Mouse (Mus musculus): ENCODE measurements at regions not wholly inside any gene's neighbourhood (a gene's known extent, or its start where the extent isn't known, plus 50 kb on each side); places are given as distances from the start of the nearest gene placed in this dataset.
A peak's percentile ranks its signal among the peaks of the same experiment; 100 is the strongest.

DNA sequence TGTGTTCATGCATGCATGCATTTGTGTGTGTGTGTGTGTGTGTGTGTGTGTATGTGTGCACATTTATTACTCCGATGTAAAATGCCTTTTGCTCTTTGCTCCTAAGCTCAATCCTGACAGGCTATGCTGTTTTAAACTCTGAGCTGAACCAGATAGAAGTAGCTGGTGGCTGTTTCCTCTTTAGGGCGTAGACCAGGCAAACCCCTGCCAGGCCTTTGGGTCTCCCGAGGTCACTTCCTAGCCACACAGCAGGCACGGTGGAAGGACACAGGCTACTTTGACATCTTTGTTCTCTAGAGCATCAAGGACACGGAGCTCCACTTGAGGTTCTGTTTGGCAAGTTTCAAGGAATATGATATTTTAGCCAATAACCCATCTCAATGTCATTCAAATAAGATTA, 128.6 kb upstream of the Ccdc122 start:
- WGBS, result 57% methylated on average over 5 of the region's 5 CpGs
- Histone ChIP-seq H3K27me3 (ENCODE audit: control insufficient read depth, insufficient read depth, low read length) (no peaks in the 10 kb centered on the region), H3K9ac (ENCODE audit: low read length) (no peak overlapping the region), H3K9me3 (replicated peaks; ENCODE audit: control insufficient read depth, low read length) (no peaks in the 10 kb centered on the region), H3K27ac (ENCODE audit: low read length) (no peak overlapping the region), H3K36me3 (ENCODE audit: control insufficient read depth, insufficient read depth) (no peaks in the 10 kb centered on the region), H3K4me1 (ENCODE audit: control insufficient read depth, insufficient read depth, low read length) (peaks cover 6% of the 10 kb centered on the region; the same call in 1 of the 2 replicates), H3K4me2 (ENCODE audit: low read depth, low read length) (no peak overlapping the region), H3K4me3 (ENCODE audit: low read length) (no peak overlapping the region)
- ATAC-seq (replicated peaks; ENCODE audit: extremely low read depth, insufficient read depth, low FRiP score), result no peak

GRCm38 (mm10) chr14:76902962-76903757, 133.4 kb upstream of the Ccdc122 start:
- H3K4me1 ChIP-seq (ENCODE audit: control insufficient read depth, insufficient read depth, low read length), result no peaks in the 10 kb centered on the region
- H3K4me3 ChIP-seq (ENCODE audit: low read length), result no peak overlapping the region
- ATAC-seq (replicated peaks; ENCODE audit: extremely low read depth, insufficient read depth, low FRiP score), result no peak
- no peak overlapping the region for H3K27ac ChIP-seq (ENCODE audit: low read length)
- no peaks in the 10 kb centered on the region for H3K36me3 ChIP-seq (ENCODE audit: control insufficient read depth, insufficient read depth)
- WGBS, result 86% methylated on average over 1 of the region's 1 CpGs
- H3K9ac ChIP-seq (ENCODE audit: low read length), result no peak overlapping the region
- H3K9me3 ChIP-seq (replicated peaks; ENCODE audit: control insufficient read depth, low read length), result no peaks in the 10 kb centered on the region
- H3K27me3 ChIP-seq (ENCODE audit: control insufficient read depth, insufficient read depth, low read length), result no peaks in the 10 kb centered on the region
- no peak overlapping the region for H3K4me2 ChIP-seq (ENCODE audit: low read depth, low read length)

- WGBS, result 84% methylated on average over 3 of the region's 3 CpGs
- no peaks in the 10 kb centered on the region for H3K27me3 ChIP-seq (ENCODE audit: control insufficient read depth, insufficient read depth, low read length)
- H3K9me3 ChIP-seq (replicated peaks; ENCODE audit: control insufficient read depth, low read length), result no peaks in the 10 kb centered on the region
- H3K9ac ChIP-seq (ENCODE audit: low read length), result no peak overlapping the region
- H3K4me1 ChIP-seq (ENCODE audit: control insufficient read depth, insufficient read depth, low read length), result no peaks in the 10 kb centered on the region
- H3K36me3 ChIP-seq (ENCODE audit: control insufficient read depth, insufficient read depth), result no peaks in the 10 kb centered on the region
- no peak for ATAC-seq (replicated peaks; ENCODE audit: extremely low read depth, insufficient read depth, low FRiP score)
- H3K4me3 ChIP-seq (ENCODE audit: low read length), result no peak overlapping the region
- H3K27ac ChIP-seq (ENCODE audit: low read length), result no peak overlapping the region
- no peak overlapping the region for H3K4me2 ChIP-seq (ENCODE audit: low read depth, low read length)
Observed at GRCm38 (mm10) chr14:76901490-76901889, 135.1 kb upstream of the Ccdc122 start.

DNA sequence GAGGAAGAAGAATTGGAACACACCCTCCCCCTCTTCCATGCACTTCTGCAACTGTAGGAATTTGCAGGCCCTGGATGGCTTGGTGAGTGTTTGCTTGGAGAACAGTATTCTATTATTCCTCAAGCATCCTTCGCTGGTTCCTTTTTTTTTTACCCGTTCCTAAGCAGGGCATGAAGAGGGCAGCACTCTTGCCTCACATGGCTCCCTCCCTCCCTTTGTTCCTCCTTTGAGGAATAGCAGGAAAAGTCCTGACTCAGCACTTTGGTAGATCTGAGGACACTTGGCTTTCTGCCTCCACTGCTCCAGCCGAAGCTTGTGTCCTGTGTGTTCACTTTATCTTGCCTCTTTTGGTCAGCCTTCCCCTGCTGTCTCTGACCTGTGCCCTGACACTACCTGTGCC, 137.2 kb upstream of the Ccdc122 start:
- no peak for ATAC-seq (replicated peaks; ENCODE audit: extremely low read depth, insufficient read depth, low FRiP score)

DNA sequence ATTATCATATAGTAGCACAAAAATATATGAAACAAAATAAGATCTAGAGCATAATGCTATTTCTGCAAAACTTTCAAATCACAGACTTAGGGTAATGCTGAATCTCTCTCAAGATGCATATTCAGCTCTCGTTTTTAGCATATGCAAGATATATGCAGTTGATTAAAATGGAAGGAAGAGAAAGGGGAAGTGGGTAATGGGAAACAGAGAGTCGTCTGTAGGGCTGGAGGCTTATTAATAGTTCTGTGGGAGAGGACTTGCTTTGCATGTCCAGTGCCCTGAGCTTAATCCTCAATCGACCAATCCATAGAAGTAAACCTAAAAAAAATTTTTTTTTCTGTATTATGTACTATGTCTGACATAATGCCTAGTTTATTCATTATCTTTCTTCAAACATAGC, 148.9 kb upstream of the Ccdc122 start:
- H3K36me3 ChIP-seq (ENCODE audit: control insufficient read depth, insufficient read depth), result no peaks in the 10 kb centered on the region
- no peak overlapping the region for H3K9ac ChIP-seq (ENCODE audit: low read length)
- 52% methylated on average over 3 of the region's 3 CpGs for WGBS
- no peaks in the 10 kb centered on the region for H3K27me3 ChIP-seq (ENCODE audit: control insufficient read depth, insufficient read depth, low read length)
- H3K9me3 ChIP-seq (replicated peaks; ENCODE audit: control insufficient read depth, low read length), result no peaks in the 10 kb centered on the region
- H3K4me3 ChIP-seq (ENCODE audit: low read length), result no peak overlapping the region
- ATAC-seq (replicated peaks; ENCODE audit: extremely low read depth, insufficient read depth, low FRiP score), result no peak
- H3K27ac ChIP-seq (ENCODE audit: low read length), result no peak overlapping the region
- peaks cover 14% of the 10 kb centered on the region for H3K4me1 ChIP-seq (ENCODE audit: control insufficient read depth, insufficient read depth, low read length)
- H3K4me2 ChIP-seq (ENCODE audit: low read depth, low read length), result no peak overlapping the region

More for the DNA sequence above, 137.2 kb upstream of the Ccdc122 start:
- Histone ChIP-seq H3K27ac (ENCODE audit: low read length) (no peak overlapping the region), H3K9ac (ENCODE audit: low read length) (no peak overlapping the region), H3K4me3 (ENCODE audit: low read length) (no peak overlapping the region), H3K9me3 (replicated peaks; ENCODE audit: control insufficient read depth, low read length) (no peaks in the 10 kb centered on the region), H3K36me3 (ENCODE audit: control insufficient read depth, insufficient read depth) (no peaks in the 10 kb centered on the region), H3K27me3 (ENCODE audit: control insufficient read depth, insufficient read depth, low read length) (no peaks in the 10 kb centered on the region), H3K4me2 (ENCODE audit: low read depth, low read length) (no peak overlapping the region), H3K4me1 (ENCODE audit: control insufficient read depth, insufficient read depth, low read length) (no peaks in the 10 kb centered on the region)
- 24% methylated on average over 3 of the region's 3 CpGs for whole genome bisulfite sequencing

GRCm38 (mm10) chr14:76887201-76887600, 149.4 kb upstream of the Ccdc122 start:
- H3K4me3 ChIP-seq (ENCODE audit: low read length), result no peak overlapping the region

GRCm38 (mm10) chr14:76883231-76883651, 153.3 kb upstream of the Ccdc122 start:
- peak; percentile 23; the same call in 1 of the 2 replicates for ATAC-seq (replicated peaks; ENCODE audit: extremely low read depth, insufficient read depth, low FRiP score)
- Histone ChIP-seq H3K27ac (ENCODE audit: low read length) (peak overlapping the region; percentile 28; the same call in 1 of the 2 replicates), H3K27me3 (ENCODE audit: control insufficient read depth, insufficient read depth, low read length) (no peaks in the 10 kb centered on the region), H3K36me3 (ENCODE audit: control insufficient read depth, insufficient read depth) (no peaks in the 10 kb centered on the region), H3K4me3 (ENCODE audit: low read length) (no peak overlapping the region), H3K4me1 (ENCODE audit: control insufficient read depth, insufficient read depth, low read length) (peaks cover 18% of the 10 kb centered on the region), H3K4me2 (ENCODE audit: low read depth, low read length) (peak overlapping the region; percentile 22; the same call in 1 of the 2 replicates), H3K9ac (ENCODE audit: low read length) (no peak overlapping the region), H3K9me3 (replicated peaks; ENCODE audit: control insufficient read depth, low read length) (no peaks in the 10 kb centered on the region)
- WGBS, result 28% methylated on average over 3 of the region's 3 CpGs

More at GRCm38 (mm10) chr14:76887201-76887600, 149.4 kb upstream of the Ccdc122 start:
- no peaks in the 10 kb centered on the region for H3K36me3 ChIP-seq (ENCODE audit: control insufficient read depth, insufficient read depth)
- H3K27ac ChIP-seq (ENCODE audit: low read length), result no peak overlapping the region
- no peak for ATAC-seq (replicated peaks; ENCODE audit: extremely low read depth, insufficient read depth, low FRiP score)
- H3K4me2 ChIP-seq (ENCODE audit: low read depth, low read length), result no peak overlapping the region
- no peaks in the 10 kb centered on the region for H3K27me3 ChIP-seq (ENCODE audit: control insufficient read depth, insufficient read depth, low read length)
- H3K9me3 ChIP-seq (replicated peaks; ENCODE audit: control insufficient read depth, low read length), result no peaks in the 10 kb centered on the region
- H3K4me1 ChIP-seq (ENCODE audit: control insufficient read depth, insufficient read depth, low read length), result peaks cover 18% of the 10 kb centered on the region
- WGBS, result 45% methylated on average over 3 of the region's 3 CpGs
- no peak overlapping the region for H3K9ac ChIP-seq (ENCODE audit: low read length)

DNA sequence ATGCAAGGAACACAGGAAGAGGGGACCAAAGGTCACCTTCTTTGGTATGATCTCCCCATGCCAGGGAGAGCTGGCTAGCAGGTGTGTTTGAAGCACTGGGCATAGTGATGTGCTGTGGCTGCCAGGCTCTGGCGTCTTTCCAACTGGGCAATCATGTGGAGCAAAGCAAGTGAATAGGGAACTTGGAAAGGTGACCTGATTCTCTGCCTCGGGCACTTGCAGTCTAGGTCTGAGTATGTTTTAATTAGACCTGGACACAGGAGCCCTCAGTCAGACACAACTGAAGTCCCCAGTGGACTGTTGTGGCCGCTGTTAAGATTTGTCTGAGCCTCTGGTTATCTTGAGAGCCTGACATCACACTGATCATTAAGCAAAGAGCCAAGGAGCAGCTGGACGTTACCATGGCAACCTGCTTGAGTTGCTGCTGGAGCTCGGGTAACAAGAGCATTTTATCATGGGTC, 153.8 kb upstream of the Ccdc122 start:
- Histone ChIP-seq H3K9me3 (replicated peaks; ENCODE audit: control insufficient read depth, low read length) (no peaks in the 10 kb centered on the region), H3K36me3 (ENCODE audit: control insufficient read depth, insufficient read depth) (no peaks in the 10 kb centered on the region), H3K4me2 (ENCODE audit: low read depth, low read length) (peak overlapping the region; percentile 22; the same call in 1 of the 2 replicates), H3K27me3 (ENCODE audit: control insufficient read depth, insufficient read depth, low read length) (no peaks in the 10 kb centered on the region), H3K4me3 (ENCODE audit: low read length) (no peak overlapping the region), H3K27ac (ENCODE audit: low read length) (peak overlapping the region; percentile 51), H3K4me1 (ENCODE audit: control insufficient read depth, insufficient read depth, low read length) (peaks cover 18% of the 10 kb centered on the region), H3K9ac (ENCODE audit: low read length) (no peak overlapping the region)
- peak; percentile 14; the same call in 1 of the 2 replicates for ATAC-seq (replicated peaks; ENCODE audit: extremely low read depth, insufficient read depth, low FRiP score)
- WGBS, result 11% methylated on average over 5 of the region's 5 CpGs

DNA sequence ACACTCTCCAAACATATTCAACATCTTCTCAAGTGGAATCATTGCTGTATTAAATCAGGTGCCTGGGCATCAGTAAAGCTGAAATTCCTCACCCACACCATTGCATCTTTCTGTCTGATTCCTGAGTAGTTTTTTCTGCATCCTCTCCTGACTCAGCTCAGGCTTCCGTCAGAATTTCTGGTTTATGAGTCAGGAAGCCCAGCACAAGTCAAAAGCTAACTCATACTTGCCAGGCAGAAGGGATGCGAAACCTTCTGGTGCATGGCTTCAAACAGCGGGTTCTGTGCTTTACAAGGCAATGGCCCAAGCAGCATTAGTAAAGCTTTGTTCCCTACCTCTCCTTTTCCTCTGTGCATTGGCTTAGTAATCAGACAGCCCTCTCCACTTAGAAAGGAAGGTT, 155.7 kb upstream of the Ccdc122 start:
- ATAC-seq (replicated peaks; ENCODE audit: extremely low read depth, insufficient read depth, low FRiP score), result no peak
- Histone ChIP-seq H3K27ac (ENCODE audit: low read length) (no peak overlapping the region), H3K9me3 (replicated peaks; ENCODE audit: control insufficient read depth, low read length) (no peaks in the 10 kb centered on the region), H3K4me3 (ENCODE audit: low read length) (no peak overlapping the region), H3K27me3 (ENCODE audit: control insufficient read depth, insufficient read depth, low read length) (no peaks in the 10 kb centered on the region), H3K9ac (ENCODE audit: low read length) (no peak overlapping the region), H3K36me3 (ENCODE audit: control insufficient read depth, insufficient read depth) (no peaks in the 10 kb centered on the region), H3K4me1 (ENCODE audit: control insufficient read depth, insufficient read depth, low read length) (peaks cover 24% of the 10 kb centered on the region), H3K4me2 (ENCODE audit: low read depth, low read length) (no peak overlapping the region)
- WGBS, result 86% methylated on average over 3 of the region's 3 CpGs

Measured in heart, embryonic 16.5 days (tissue).